Mouse (Mus musculus) cerebellum, adult 2 months (tissue): Measurements from ENCODE around the gene Bcl2l10. TPM values are rescaled to one million over a fixed set of nuclear protein-coding genes. Genes with fewer than 3 reads are reported as not detected.
A peak's percentile ranks its signal among the peaks of the same experiment; 100 is the strongest.

ENCODE experiments used
- DNase-seq, 2 experiments: peaks; one replicate each; pipeline ENCODE4 v3.0.0; 2021
- H3K27ac ChIP-seq: fragments of 200-500 bp; 2 replicates; pipeline ENCODE4 v1.5.1; 2012; ENCODE audit warnings: low read length, control low read depth, inconsistent platforms; ENCODE audit not compliant: insufficient read depth
- H3K27me3 ChIP-seq: fragments of 200-500 bp; 2 replicates; pipeline ENCODE4 v1.6.1; 2012; ENCODE audit warnings: inconsistent platforms, mild to moderate bottlenecking, low read length, moderate library complexity; ENCODE audit not compliant: control insufficient read depth, insufficient read depth
- H3K4me1 ChIP-seq: fragments of 200-500 bp; 2 replicates; pipeline ENCODE4 v1.6.1; 2011; ENCODE audit warnings: low read length; ENCODE audit not compliant: control insufficient read depth, insufficient read depth
- H3K4me3 ChIP-seq: fragments of 200-500 bp; replicated peaks from 2 replicates; pipeline ENCODE3; 2011; ENCODE audit warnings: mild to moderate bottlenecking, low read depth, low read length, control low read depth; ENCODE audit not compliant: insufficient read depth
- CTCF ChIP-seq: fragments of 200-500 bp; IDR thresholded peaks from 2 replicates; pipeline ENCODE4 v1.5.1; 2011; ENCODE audit warnings: low read depth, mild to moderate bottlenecking, control low read depth, low read length, moderate library complexity, borderline replicate concordance; ENCODE audit not compliant: insufficient read depth
- POLR2A ChIP-seq: fragments of 200-500 bp; IDR thresholded peaks from 2 replicates; pipeline ENCODE4 v1.6.1; 2011; ENCODE audit warnings: low read length, control low read depth, borderline replicate concordance; ENCODE audit not compliant: insufficient read depth
- WGBS: fragments of 180-500 bp; shearing (Covaris S2); methylation state at CpG from one replicate; pipeline ENCODE4 v1.1.7; 2018; 5-methylcytosine and 5-hydroxymethylcytosine counted together
- polyA plus RNA-seq: library from polyadenylated mRNA; depleted of rRNA; stranded (reverse); fragments of >200 nt; gene quantifications from 2 replicates; pipeline ENCODE4 v1.2.3, GENCODE M21; 2012

Gene Bcl2l10
- polyA plus RNA-seq, 1 experiment, result 0.25 TPM

DNA sequence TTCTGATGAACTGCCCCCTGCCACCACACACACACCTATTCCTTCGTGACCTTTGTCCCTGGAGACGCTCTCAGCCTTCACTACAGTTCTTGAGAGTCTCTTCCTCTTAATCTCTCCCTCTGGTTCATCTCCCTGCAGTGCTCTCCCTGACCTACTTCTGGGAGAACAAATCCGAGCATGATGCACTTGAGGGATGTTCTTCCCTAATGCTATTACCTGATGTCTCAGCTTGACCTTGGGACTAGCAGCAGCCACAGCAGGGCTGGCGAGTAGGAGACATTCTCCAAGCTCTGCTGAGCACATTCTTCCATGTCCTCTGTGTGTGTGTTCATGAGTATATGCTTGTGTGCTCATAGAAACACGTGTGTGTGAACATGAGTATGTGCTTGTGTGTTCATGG, 38.9 kb upstream of the Bcl2l10 start:
- Histone ChIP-seq H3K4me1 (peaks cover 37% of the 10 kb centered on the region), H3K27me3 (no peaks in the 10 kb centered on the region), H3K27ac (peak overlapping the region; percentile 13), H3K4me3 (no peak overlapping the region)
- 50% methylated on average over 5 of the region's 5 CpGs for WGBS
- no peak for DNase-seq
- TF ChIP-seq CTCF (no peak), POLR2A (no peak)

DNA sequence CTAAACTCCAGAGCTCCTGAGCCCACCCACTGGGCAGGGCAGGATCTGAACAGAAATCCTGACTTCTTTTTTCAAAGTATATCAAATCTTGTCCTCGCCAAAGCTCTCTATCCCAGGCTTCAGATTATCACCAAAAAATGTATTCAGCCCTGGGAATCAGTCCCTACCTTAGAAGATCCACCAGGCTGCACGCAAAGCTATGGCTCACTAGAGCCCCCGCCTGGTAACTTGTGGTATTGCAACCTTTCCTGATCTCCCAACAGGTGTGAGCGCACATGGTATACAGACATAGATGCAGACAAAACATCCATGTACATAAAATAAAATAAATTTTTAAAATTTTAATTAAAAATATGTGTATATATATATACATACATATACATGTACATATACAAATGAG, 35.5 kb upstream of the Bcl2l10 start:
- peak; percentile 85 to 91 for DNase-seq
- Histone ChIP-seq H3K4me3 (no peak overlapping the region), H3K4me1 (peaks cover 29% of the 10 kb centered on the region), H3K27me3 (no peaks in the 10 kb centered on the region), H3K27ac (peak overlapping the region; percentile 44; the same call in 1 of the 2 replicates)
- TF ChIP-seq POLR2A (no peak), CTCF (peak; percentile 89)
- WGBS, result 26% methylated on average over 4 of the region's 4 CpGs

DNA sequence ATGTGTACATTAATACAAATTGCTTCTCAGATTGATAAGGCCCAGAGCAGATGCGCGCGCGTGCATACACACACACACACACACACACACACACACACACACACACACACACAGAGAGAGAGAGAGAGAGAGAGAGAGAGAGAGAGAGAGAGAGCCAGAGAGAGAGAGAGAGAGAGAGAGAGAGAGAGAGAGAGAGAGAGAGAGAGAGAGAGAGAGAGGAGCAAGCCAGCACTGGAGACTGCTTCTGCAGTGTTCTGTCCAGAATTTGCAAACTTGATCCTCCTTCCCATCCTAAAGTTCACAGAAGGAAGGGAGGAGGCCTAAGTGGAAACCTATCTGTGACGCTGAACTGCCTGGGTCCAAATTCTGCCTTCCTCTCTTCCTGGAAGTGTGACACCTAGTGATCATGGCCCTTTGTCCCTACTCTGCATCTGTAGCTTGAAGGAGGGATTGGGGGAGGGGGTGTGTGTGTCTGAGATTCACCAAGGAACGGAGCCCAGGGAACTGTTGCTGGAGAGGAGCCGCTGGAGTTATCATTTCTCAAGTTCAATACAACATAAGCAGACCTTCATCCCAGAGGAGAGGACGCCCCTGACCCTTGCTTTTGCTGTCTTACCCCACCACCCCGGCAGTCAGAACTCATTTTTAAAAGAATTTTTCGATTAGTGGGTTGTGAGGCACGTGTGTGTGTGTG, 34.3 kb upstream of the Bcl2l10 start:
- TF ChIP-seq POLR2A (no peak), CTCF (no peak; the same call in 1 of the 2 replicates)
- Histone ChIP-seq H3K27ac (peak overlapping the region; percentile 54), H3K27me3 (no peaks in the 10 kb centered on the region), H3K4me3 (peak overlapping the region; percentile 97), H3K4me1 (peaks cover 27% of the 10 kb centered on the region)
- no peak for DNase-seq
- WGBS, result 37% methylated on average over 11 of the region's 11 CpGs

DNA sequence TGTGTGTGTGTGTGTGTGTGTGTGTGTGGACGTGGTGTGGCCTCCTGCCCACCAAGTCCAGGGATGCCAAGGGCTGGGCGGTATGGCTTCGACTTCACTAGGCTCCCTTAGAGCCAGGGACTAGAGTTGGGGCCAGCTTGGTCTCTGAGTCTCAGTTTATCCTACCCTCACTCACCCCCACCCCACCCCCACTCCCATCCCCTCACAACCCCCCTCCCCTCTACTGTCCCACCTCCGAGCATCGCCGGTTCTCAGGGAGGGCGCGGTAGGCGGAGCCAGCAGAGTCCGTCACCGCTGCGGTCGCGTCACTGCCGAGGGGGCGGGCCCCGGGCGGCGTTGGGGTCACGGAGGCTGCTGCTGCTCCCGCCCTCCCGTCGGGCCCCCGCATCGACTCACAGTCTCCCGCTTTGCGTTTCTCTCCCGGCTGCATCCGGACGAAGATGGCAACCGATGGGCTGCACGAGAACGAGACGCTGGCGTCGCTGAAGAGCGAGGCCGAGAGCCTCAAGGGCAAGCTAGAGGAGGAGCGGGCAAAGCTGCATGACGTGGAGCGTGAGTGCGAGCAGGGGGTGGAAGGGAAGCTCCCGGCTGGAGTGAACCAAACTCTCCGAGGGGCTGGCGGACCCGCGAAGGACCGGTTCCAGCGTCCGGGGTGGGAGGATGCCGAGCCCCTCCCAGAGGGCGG, 33.6 kb upstream of the Bcl2l10 start:
- under 1% methylated on average over 52 of the region's 52 CpGs for WGBS
- H3K4me3 ChIP-seq, result peak overlapping the region; percentile 97
- peak overlapping the region; percentile 97 for H3K27ac ChIP-seq
- peaks cover 28% of the 10 kb centered on the region for H3K4me1 ChIP-seq
- no peaks in the 10 kb centered on the region for H3K27me3 ChIP-seq
- TF ChIP-seq POLR2A (peak; percentile 77), CTCF (no peak)
- DNase-seq, result peak; percentile 92 to 94

DNA sequence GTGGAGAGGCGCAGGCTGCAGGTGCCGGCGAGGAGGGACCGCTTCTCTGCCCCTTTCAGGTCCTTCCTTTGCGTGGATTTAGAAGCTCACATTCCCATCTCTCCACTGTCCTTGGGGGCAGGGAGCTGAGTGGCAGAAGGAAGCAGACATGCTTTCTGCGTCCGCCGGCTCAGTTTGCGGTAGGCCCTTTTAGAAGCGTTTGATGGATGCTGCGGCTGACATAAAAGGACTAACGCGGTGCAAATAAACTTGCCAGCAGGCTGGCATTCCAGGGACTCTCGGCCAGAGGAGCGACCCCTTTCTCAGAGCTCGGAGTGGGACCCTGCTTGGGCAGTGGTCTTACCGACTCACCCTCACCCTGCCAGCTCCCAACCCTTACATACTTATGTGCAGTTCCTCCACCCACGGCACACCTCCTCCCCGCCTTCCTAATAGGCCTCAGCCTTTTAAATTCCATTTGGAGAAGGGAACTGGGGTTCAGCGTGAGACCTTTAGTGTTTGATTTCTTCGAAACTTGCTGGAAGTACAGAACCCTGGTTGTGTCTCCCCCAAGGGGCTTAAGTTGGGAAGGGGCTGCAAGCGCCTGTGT, 32.9 kb upstream of the Bcl2l10 start:
- DNase-seq, result no peak
- H3K4me3 ChIP-seq, result peak overlapping the region; percentile 97
- no peaks in the 10 kb centered on the region for H3K27me3 ChIP-seq
- WGBS, result 2% methylated on average over 22 of the region's 22 CpGs
- TF ChIP-seq POLR2A (no peak), CTCF (no peak)
- H3K27ac ChIP-seq, result peak overlapping the region; percentile 97
- H3K4me1 ChIP-seq, result peaks cover 31% of the 10 kb centered on the region

DNA sequence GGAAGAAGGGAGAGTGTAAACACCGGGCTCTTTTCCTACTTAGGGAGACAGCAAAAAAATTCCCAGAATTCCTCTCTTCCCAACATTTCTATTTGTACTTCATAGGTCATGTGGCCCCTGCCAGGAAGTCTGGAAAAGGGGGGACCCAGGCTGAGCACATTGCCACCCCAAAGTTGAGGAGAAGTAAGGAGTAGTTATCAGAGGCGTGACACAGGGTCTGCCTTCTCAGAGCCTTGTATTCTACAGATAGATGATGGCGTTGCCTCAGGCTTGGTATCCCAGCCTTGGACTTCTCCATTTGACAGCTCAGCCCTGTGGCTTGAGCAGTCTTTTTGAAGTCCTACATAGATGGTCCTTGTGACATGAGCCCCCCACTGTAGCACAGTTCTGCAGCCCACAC, 32.3 kb upstream of the Bcl2l10 start:
- H3K27ac ChIP-seq, result no peak overlapping the region
- no peaks in the 10 kb centered on the region for H3K27me3 ChIP-seq
- TF ChIP-seq POLR2A (no peak), CTCF (no peak)
- H3K4me3 ChIP-seq, result peak overlapping the region; percentile 97
- 43% methylated on average over 3 of the region's 3 CpGs for WGBS
- peaks cover 34% of the 10 kb centered on the region for H3K4me1 ChIP-seq
- DNase-seq, result no peak

DNA sequence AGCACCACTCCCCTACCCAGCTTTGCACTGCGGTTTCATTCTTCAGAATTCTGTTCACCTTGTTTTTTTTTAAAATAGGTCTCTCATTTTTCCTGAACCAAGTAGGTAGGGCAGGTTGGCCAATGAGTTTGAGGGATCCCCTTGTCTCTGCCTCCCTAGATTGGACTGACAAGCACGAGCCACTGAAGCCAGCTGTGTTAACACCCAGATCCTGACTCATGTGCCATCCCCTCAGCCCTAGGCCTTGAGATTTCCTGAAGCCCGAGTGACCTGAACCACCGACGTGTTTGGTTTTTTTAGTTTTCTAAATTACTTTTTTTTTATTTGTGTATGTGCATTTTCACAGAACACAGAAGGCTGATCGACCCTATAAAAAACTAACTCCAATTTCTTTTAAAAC, 30.8 kb upstream of the Bcl2l10 start:
- TF ChIP-seq POLR2A, result no peak
- TF ChIP-seq CTCF, result no peak
- no peak for DNase-seq
- 78% methylated on average over 6 of the region's 6 CpGs for WGBS
- no peaks in the 10 kb centered on the region for H3K27me3 ChIP-seq
- no peak overlapping the region for H3K4me3 ChIP-seq
- no peak overlapping the region for H3K27ac ChIP-seq
- H3K4me1 ChIP-seq, result peaks cover 38% of the 10 kb centered on the region
